Mouse (Mus musculus): ENCODE results near the gene Slc22a20.

Slc22a20 gene

GRCm38 (mm10) chr19:5922119-5922942 lies 63.6 kb downstream of the Slc22a20 start:
- DNase-seq: peak; percentile 22 to 62

- DNase-seq: peak; percentile 23 to 60
These were observed 64.2 kb downstream of the Slc22a20 start for GRCm38 (mm10) chr19:5921715-5922114.
